Mouse (Mus musculus): ENCODE results near the gene Mast3. TPM values are rescaled to one million over a fixed set of nuclear protein-coding genes. Genes with fewer than 3 reads are reported as not detected.

The Mast3 gene
- polyA plus RNA-seq, 1 experiment = 19.7 TPM

DNA sequence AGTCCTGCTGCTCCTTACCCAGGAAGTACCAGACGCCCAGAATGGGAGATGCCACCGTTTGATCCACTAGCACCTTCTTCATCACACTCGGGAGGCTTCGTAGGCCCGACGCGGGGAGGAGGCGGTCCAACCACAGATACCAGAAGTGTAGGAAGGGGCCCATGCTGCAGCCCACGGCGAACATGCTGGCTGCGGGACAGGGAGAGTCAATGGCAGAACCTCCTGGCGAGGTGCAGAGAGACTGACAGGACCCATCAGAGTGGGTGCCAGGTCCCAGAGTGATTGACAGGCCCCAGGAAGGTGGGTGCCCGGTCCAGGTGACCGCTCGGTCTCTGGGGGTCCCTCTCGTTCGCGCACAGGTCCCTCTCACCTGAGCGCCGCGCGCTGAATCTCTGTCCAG is 44.5 kb downstream of the Mast3 start:
- DNase-seq (ENCODE audit: low spot score) = no peak

DNA sequence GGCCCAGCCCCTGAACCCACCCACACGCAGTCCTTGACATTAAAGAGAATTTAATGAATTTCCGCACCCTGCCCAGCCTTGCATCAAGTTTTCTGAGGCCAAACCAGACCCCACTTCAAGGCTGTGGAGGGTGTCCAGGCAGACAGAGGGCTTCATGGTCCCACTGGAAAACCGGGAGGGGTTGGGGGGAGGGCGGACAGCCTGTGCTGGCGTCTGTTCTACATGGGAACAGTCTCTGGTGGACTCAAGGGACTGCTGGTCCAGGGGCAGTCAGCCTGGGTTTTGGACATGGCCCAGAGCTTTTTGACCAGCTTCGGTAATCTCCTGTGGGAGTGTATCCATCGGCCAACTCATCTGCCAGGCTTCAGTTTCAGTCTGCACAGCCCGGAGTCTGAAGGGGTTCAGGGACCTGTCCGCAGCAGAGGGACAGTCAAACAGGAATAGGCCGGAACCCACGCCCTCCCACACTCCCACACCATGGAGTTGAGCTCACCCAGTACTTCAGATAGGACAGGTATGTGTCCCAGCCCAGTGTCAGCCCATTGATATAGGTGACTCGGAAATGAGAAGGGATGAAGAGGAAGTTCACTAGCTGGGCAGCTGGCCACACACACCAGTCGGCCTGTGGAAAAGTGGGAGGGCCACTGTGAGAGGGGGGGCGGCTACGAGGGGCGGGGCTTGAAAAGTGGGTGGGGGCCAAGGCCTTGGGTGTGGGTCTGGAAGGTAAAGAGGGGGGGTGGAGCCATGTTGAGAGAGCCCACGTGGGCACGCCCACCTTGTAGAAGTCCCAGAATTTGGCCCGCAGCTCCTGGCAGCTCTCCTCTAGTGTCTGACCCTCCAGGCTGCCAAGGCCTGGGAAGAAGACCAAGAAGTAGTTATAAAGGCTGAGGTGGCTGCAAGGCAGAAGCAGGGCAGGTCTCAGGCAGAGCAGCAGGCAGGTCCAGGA is 46.0 kb downstream of the Mast3 start:
- DNase-seq (ENCODE audit: low spot score) = no peak

DNA sequence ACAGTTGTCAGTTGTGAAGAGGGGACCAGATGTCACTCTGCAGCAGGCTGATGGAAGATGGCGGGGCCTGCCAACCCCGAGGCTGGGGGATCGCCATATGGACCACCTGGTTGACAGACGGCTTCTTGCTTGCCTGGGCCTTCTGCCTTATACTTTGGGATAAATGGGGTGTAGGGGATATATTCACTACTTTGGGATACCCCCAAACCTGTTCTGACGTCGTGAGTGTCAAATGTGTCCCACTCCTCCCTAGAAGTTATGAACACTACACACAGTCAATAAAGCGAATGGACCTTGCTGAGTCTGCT is 46.6 kb downstream of the Mast3 start:
- peak; percentile 16 for DNase-seq (ENCODE audit: low spot score)

DNA sequence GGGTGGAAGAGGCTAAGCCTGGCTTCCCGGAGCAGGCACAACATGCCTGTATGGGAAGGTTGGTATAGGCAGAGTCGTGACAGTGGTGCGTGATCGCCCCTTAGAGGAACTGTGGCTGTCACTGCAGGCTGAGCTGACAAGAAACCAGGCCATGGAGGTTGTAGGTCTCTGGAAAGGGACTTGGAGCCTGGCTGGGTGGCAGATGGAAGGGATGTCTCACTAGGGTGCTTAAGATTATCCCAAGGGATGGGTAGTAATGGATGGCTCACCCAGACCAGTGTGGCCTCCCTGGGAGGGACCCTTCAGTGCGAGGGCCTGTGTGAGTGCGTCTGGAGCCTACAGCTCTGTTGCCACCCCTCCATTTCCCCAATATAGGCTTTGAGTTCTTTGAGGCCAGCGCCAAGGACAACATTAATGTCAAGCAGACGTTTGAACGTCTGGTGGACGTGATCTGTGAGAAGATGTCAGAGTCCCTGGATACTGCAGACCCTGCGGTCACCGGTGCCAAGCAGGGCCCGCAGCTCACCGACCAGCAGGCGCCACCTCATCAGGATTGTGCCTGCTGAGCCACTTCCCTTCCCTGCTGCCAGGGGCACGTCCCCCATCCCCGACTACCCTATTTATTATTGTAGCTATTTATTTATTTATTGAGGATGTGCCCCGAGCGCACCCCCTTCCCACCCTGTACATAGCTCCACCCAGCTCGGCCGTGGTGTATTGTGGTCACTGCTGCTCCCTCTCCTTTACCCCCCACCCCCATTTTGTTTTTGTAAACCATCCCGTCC is 47.1 kb downstream of the Mast3 start:
- DNase-seq (ENCODE audit: low spot score) = peak; percentile 18

DNA sequence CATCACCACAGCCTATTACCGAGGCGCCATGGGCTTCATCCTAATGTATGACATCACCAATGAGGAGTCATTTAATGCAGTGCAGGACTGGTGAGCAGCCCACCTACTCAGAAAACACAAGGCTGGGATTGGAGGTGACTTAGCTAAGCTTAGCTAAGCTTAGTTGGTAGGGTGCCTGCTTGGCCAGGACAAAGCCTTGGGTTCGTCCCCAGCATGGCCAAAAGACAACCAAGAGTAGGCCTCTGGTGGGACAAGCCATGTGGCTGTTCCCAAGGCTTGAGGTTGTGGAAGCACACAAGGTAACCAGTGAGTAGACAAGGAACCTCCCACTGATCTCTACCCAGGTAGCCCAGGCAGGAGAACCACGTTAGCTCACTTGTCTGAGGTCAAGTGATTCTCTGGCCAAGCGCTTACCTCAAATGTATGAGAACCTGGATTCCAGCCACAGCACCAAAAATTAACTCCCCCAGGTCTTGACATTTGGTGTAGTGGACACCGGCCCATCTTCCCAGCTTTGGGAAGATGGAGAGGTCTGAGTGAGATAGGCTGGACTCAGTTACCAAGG is 48.3 kb downstream of the Mast3 start:
- peak; percentile 17 for DNase-seq (ENCODE audit: low spot score)

DNA sequence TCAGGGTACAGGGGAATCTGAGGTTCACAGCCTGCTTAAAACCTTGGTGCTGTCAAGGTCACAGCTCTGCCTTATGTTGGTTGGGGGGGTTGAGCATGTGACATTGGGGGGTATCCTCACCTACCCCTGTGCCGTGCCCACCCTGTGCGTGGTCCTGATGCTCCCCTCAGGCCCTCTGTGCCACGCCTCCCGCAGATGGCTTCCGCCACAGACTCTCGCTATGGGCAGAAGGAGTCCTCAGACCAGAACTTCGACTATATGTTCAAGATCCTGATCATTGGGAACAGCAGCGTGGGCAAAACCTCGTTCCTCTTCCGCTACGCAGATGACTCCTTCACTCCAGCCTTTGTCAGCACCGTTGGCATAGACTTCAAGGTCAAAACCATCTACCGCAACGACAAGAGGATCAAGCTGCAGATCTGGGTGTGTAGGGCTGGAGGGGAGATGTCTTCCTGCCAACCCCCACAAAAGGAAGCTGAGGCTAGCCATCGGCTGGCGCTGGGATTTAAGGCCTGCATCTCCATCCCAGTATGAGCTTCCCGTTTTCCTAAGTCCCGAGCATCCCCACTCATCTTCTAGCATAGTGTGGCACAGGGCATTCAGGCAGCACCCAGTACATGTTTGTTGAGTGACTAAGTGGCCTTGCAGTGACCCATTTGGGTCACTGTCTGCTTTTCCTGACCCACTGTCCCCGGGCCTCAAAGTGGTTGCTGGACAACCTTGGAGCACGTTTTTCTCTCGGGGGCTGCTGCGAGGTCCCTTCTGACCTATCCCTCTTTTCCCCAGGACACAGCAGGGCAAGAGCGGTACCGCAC is 49.0 kb downstream of the Mast3 start:
- DNase-seq (ENCODE audit: low spot score) = peak; percentile 21

DNA sequence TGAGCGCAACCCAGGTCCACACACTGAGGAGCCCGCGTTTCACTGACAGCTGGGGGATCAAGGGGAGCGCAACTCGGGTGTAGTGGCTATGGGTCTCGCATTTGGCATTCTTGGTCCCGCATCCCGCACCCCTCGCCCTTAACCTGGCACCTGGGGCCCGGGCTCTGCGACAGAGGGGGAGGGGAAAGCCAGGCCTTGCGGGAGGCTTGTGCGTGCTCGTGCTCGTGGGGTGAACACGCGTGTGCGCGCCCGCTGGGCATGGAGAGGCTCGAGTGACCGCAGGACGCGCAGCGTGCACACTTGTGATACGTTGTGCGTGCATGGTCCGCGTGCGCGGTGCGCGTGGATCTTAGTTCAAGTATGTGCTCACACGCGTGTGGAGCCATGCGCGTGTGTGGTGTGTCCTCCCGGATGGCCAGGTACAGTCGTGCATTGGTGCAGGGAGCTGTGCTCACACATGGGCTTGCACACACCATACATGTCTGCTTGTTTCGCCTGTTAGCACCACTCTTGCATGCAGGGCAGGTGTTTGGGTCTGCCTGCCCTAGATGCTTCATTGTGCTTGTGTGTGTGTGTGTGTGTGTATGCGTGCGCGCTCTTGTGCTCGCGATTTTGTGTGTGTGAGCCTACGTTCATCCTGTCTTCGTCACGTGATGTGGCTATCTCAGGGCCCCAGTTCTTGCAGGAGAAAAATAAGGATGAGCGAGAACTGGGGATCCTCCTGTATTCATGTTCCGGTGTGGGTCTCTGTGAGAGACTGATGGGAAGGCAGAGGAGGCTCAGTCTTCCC is 49.8 kb downstream of the Mast3 start:
- peak; percentile 41 for DNase-seq (ENCODE audit: low spot score)

DNA sequence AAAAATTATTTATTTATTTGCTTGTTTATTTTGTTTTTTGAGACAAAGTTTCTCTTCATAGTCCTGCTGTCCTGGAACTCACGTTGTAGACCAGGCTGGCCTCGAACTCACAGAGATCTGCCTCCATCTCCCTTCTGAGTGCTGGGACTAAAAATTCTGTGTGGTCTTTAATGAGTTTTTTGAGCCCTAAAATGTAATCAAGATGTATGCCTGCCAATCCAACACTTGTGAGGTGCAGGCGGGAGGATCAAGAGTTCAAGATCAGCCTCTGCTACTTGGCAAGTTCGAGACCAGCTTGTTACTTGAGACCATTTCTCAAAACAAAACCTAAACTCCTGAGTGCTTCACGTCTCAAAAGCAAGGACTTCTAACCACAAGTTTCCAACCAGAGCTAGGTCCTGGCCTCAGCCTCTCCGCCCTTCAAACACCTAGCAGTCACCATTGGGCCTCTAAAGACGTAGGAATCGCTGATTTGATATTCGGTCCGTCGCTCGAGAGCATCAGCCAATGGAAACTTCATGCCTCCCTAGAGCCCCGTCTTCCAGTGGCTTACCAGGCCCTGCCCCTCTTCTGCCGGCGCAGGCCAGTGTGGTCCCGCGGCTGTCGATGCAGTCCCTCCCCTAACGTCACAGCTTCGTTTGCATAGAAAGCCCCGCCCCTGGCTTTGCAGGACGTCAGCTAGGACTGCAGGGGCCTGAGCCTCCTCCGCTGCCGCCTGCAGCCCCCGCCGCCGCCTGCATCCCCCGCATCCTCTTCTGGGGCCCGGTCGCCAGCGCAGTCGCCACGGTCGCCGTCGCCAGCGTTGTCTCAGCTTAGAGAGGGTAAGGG is 50.6 kb downstream of the Mast3 start, which contains the start of gene Rab3a:
TSS of gene Rab3a (plus strand) at position 637 of the 828 bp plus-strand sequence.
- peak; percentile 85 for DNase-seq (ENCODE audit: low spot score)

DNA sequence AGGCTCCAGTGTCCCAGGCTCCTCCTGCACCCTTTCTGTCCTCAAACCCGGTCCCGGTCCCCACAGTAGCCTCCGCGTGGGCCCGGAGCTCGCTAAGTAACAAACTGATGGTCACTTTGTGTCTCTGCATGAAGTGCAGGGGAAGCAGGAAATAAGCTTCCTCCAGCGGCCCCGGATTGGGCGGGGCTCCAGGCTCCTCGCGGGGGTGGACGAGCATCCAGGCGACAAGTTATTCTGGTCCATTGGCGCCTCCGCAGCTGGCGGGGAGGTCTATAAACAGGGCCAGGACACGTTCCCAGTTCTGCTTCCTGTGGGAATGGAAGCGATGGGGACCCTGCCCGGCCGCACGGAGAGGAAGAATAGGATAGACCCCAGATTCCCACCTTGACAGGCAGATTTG is 51.7 kb downstream of the Mast3 start:
- DNase-seq (ENCODE audit: low spot score) = peak; percentile 53

DNA sequence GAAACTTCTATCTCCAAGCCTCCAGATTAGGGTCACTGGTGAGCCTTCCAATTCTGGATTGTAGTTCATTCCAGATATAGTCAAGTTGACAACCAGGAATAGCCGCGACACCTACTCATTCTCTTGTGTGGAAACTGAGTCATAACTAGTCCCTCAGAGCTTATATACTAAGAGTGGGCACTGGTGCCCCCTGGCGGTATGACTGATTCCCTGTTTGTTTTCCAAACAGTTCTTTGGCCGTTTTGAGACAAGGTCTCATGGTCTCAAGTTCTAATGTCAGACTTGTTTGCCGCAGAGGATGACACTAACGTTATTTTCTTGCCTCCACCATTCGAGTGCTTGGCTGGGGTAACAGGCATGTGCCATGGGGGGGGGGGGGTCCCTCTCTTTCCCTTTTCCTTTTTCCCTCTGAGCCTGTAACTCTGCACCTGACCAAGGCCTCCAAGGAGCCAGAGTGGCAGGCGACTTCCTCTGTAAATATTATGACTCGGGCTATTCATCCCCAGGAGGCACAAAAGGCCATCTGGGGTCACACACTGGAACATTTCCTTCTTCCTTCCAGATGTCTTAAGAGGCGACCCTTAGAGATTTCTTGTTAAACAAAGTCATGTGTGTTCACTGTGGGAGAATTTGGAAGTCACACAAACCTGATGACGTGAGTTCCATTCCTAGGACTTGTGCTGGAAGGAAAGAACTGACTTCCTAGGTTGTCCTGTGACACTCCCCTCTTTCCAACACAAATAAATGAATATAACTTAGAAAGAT is 52.7 kb downstream of the Mast3 start:
- peak; percentile 43 for DNase-seq (ENCODE audit: low spot score)

DNA sequence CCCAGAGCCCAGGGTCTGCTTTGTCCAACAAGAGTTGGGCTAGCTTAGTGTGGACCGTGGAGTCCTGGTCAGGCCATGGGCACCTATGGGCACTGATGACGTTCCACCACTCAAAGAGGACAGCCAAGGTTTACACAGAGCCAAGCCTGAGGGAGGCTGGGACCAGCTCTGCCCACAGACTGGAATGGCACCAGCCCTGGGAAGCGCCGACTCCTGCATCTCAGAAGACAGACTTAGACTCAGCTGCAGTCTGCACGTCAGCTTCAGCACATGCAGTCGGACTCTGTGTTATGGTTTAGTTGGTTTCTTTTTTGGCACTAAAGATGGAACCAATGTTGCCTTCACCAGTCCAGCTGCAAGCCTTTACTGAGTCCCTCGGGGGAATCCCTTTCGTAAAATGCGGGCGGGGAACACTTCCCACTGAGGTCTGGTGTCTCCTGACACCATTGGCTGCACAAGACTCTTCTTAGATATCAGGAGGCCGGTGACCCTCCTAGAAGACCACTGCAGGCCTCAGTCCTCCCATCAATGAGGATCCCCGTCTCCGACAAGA is 54.6 kb downstream of the Mast3 start:
- DNase-seq (ENCODE audit: low spot score) = peak; percentile 17

DNA sequence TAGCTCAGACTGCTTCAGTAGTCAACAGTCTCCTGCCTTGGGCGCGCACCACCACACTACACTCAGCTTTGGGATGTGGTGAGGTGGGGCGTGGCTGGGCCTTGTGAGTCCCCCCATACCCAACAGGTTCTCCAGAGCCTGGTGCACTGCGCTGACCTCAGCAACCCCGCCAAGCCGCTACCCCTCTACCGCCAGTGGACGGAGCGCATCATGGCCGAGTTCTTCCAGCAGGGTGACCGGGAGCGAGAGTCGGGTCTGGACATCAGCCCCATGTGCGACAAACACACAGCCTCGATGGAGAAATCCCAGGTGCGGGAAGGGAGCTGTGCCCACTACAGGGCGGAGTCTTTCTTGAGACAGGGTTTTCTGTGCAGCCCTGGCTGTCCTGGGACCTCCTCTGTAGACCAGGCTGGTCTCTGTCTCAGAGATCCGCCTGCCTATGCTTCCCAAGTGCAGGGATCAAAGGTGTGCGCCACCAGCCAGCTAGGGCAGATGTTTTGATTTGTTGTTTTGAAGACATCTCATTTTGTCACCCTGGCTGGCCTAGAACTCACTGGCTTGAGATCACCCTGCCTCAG is 55.7 kb downstream of the Mast3 start:
- peak; percentile 15 for DNase-seq (ENCODE audit: low spot score)

DNA sequence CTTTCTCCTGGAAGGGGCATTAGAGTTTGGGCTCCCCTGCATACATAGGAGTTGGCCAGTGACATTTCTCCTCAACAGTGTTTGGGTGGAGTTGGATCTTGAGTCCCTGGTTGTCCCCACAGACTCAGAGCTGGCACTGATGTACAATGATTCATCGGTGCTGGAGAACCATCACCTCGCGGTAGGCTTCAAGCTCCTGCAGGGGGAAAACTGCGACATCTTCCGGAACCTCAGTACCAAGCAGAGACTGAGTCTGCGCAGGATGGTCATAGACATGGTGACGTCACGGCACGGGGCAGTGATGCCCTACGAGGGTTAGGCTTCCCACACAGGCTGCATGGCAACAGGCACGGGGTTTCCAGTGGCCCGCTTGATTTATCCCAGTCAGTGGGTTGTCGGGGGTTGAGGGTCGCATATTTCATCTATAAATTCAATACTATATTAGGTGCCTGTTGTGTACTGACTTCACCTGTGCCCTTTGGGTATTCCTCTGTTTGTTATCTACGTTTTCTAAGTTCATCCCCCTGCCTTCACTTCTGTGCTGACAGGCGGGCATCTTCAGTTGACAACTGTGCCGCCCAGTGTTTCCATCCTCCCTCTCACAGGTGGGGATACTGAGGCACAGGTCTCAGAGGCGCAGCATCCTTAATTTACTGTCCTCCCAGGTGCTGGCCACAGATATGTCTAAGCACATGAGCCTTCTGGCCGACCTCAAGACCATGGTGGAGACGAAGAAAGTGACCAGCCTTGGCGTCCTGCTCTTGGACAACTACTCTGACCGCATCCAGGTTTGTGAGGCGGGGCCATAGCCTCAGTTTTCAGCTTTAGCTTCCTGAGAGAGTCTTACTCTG is 56.4 kb downstream of the Mast3 start:
- DNase-seq (ENCODE audit: low spot score) = peak; percentile 16

DNA sequence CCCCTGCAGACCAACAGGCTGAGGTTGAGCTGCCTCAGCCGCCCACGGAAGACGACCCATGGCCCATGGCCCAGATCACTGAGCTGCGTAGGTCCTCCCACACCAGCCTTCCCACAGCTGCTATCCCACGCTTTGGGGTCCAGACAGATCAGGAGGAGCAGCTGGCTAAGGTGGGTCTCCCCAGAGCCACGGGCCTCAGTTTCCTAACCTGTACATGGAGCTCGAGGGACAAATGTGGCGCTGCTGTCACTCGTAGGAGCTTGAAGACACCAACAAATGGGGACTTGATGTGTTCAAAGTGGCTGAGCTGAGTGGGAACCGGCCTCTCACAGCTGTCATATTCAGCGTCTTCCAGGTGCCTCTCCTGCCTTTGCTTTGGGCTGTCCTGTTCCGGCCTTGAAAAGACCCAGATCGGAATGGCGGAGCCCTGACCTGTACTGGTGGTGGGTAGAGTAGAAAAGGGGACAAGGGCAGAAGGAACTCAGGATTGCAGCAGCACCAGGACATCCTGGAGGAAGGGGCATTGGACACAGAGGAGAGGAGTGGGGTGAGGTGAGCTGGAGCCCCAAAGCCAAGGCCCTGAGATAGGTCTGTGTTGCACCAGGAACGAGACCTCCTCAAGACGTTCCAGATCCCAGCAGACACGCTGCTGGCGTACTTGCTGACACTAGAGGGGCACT is 57.5 kb downstream of the Mast3 start:
- peak; percentile 17 for DNase-seq (ENCODE audit: low spot score)

DNA sequence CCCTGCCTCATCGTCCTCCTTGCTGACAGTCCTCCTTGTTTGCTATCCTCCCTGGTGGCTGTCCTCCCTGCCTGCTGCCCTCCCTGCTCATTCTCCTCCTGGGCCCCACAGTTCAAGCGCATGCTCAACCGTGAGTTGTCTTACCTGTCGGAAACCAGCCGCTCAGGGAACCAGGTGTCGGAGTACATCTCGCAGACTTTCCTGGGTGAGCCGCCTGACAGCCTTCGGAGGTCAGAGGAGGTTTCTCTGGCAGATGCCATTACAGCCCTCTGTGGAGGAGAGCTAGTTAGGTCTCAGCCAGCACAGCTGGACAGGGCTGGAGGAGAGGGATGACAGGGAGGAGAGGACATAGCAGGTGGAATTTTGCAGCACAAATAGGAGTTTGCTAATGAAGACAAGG is 58.2 kb downstream of the Mast3 start:
- DNase-seq (ENCODE audit: low spot score) = no peak

DNA sequence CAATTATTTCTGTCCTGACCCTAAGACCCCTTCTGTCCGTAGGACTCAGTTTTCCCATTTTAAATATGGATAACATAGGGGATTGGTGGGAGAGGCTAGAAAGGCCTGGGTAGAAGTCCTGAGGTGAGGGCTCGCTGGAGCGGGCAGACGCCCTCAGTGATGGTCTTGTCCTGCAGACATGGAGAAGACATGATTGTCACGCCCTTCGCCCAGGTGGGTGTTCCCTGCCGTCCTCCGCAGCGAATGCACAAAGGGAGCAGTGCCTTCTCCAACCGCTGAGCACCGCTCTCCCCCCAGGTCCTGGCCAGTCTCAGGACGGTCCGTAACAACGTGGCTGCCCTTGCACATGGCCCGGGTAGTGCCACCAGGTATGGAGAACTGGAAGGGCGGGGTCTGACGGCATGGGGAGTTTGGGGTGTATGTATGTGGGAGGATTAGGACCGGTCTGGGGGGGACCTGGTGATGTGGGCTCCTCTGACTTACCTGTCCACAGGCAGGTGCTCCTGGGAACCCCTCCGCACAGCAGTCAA is 59.1 kb downstream of the Mast3 start:
- DNase-seq (ENCODE audit: low spot score) = peak; percentile 15

DNA sequence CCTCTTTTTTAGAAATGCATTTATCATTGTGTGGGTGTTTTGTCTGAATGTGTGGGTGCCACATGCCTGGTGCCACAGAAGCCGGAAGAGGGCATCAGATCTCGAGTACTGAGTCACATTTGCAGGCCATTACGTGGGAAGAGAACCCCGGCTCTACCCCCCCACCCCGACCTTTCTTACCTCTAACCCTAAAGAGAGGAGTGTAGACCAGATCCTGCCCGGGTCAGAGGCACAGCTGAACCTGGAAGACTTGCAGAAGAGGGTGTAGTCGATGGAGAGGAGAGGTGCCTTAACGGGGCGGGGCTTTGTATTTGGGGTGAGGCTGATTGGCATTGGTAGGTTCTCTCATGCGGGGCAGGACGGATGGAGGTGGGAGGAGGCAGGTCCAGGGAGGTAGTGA is 60.0 kb downstream of the Mast3 start:
- DNase-seq (ENCODE audit: low spot score) = peak; percentile 18

Measured in urinary bladder, adult 2 months (tissue).